Mouse (Mus musculus) adrenal gland, postnatal 36 days (tissue): ENCODE measurements at regions not wholly inside any gene's neighbourhood (a gene's known extent, or its start where the extent isn't known, plus 50 kb on each side); places are given as distances from the start of the nearest gene placed in this dataset.

ENCODE experiments used
- DNase-seq, 2 experiments: peaks; one replicate each; pipeline ENCODE4 v3.0.0; 2021; ENCODE audit warnings: mixed read lengths in 1 of 2

GRCm38 (mm10) chr12:107404821-107405220, 83.6 kb upstream of the 3110018I06Rik start:
- DNase-seq = no peak

- no peak for DNase-seq
Observed at GRCm38 (mm10) chr12:107423923-107424322, 64.5 kb upstream of the 3110018I06Rik start.

DNA sequence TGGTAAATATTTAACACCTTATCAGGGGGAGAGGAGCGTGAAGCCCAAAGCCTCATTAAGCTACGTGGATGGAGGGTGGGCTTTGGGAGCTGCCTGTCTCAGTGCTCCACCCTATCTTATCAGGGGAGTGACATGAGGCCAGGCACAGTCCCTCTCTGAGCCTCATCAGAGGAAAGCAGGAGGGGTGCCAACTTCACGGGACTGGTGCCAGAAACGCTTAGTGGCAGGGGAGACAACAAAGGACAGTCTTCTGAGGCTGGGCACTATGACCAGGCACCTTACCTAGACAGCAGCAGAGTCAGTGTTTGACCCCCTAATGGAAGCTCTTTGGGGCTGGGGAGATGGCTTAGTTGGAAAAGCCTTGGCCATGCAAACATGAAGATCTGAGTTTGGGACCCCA, 49.9 kb upstream of the 3110018I06Rik start:
- peak; percentile 3 to 12 for DNase-seq
